Mouse (Mus musculus): Measurements from ENCODE around the gene Tnfrsf13c. TPM values are rescaled to one million over a fixed set of nuclear protein-coding genes. Genes with fewer than 3 reads are reported as not detected.

Tnfrsf13c gene
- polyA plus RNA-seq, 1 experiment from 2014 or later: 2.3 TPM

DNA sequence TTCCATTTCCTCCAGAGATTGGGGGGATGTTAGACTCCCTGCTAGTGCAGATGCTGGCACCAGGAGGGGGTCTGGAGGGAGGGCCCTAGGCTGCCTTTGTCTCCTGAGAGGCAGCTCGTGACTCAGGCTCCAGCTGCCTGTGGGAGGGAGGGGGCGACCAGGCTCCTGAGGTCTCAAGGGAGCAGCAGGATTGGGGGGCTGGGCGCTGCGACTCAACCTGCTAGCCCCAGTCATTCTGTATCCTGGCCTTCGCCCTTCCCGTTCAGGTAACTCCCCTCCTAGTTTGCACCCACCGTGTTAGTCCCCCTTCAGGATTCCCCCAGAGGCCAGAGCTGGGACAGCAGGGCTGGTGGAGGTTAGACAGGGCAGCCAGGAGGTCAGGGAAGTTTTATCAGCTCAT lies 7.1 kb downstream of the Tnfrsf13c start:
- Histone ChIP-seq H3K36me3 (replicated peaks; ENCODE audit: insufficient read depth, low read length) (no peaks in the 10 kb centered on the region), H3K4me1 (ENCODE audit: insufficient read depth) (peaks cover 4% of the 10 kb centered on the region), H3K9ac (replicated peaks) (no peak overlapping the region), H3K27ac (ENCODE audit: low read depth) (no peak overlapping the region), H3K4me3 (ENCODE audit: low read depth, low read length) (no peak overlapping the region), H3K9me3 (ENCODE audit: low read length) (no peaks in the 10 kb centered on the region), H3K27me3 (ENCODE audit: insufficient read depth, low read length) (peaks cover 46% of the 10 kb centered on the region), H3K4me2 (ENCODE audit: low read depth, low read length) (no peak overlapping the region)
- ATAC-seq: no peak
- WGBS (ENCODE audit: insufficient replicate concordance): 26% methylated on average over 7 of the region's 7 CpGs
- no peak for DNase-seq
- TF ChIP-seq CTCF (IDR thresholded peaks at IDR 0.05; ENCODE audit: low read depth) (peak; percentile 19; the same call in 1 of the 2 replicates), EP300 (IDR thresholded peaks at IDR 0.05; ENCODE audit: low read depth) (no peak)

DNA sequence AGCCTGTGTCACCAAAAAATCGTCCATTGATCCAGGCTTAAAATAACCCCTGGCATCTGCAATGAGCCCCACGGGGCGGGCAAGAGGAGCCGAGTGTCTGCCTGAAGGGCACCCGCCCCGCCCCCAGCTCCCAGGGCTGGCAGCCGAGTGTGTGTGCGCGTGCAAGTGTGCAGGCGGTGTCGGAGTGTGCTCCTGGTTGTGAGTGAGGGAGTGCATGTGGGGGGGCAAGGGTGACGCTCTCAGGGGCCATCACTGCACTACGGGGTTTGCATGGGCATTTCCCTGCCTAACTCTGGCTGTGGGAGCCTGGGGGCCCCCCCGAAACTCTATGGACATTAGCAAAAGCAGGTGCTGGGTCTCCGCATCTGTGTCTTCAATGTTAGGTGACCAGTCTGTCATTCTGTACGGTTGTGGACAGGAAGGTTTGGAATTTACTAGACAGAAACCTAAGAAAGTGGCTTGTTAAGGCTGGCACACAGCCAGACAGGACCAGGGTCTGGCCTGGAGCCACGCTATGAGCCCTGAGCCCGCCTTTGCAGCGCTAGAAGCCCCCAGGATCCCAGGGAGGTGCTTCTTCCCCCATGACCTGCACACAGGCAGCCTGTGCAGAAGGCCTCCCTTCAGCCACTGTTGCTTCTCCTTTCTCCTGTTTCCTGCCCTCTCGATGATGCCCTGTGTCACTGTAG lies 7.9 kb downstream of the Tnfrsf13c start:
- no peak overlapping the region for H3K27ac ChIP-seq (ENCODE audit: low read depth)
- no peak overlapping the region for H3K4me2 ChIP-seq (ENCODE audit: low read depth, low read length)
- no peak overlapping the region for H3K9ac ChIP-seq (replicated peaks)
- peaks cover 7% of the 10 kb centered on the region for H3K4me1 ChIP-seq (ENCODE audit: insufficient read depth)
- H3K27me3 ChIP-seq (ENCODE audit: insufficient read depth, low read length): peaks cover 54% of the 10 kb centered on the region
- ATAC-seq: no peak
- no peaks in the 10 kb centered on the region for H3K9me3 ChIP-seq (ENCODE audit: low read length)
- DNase-seq: no peak
- H3K4me3 ChIP-seq (ENCODE audit: low read depth, low read length): no peak overlapping the region
- WGBS (ENCODE audit: insufficient replicate concordance): 66% methylated on average over 20 of the region's 20 CpGs
- no peaks in the 10 kb centered on the region for H3K36me3 ChIP-seq (replicated peaks; ENCODE audit: insufficient read depth, low read length)
- TF ChIP-seq CTCF (IDR thresholded peaks at IDR 0.05; ENCODE audit: low read depth) (no peak), EP300 (IDR thresholded peaks at IDR 0.05; ENCODE audit: low read depth) (no peak)

DNA sequence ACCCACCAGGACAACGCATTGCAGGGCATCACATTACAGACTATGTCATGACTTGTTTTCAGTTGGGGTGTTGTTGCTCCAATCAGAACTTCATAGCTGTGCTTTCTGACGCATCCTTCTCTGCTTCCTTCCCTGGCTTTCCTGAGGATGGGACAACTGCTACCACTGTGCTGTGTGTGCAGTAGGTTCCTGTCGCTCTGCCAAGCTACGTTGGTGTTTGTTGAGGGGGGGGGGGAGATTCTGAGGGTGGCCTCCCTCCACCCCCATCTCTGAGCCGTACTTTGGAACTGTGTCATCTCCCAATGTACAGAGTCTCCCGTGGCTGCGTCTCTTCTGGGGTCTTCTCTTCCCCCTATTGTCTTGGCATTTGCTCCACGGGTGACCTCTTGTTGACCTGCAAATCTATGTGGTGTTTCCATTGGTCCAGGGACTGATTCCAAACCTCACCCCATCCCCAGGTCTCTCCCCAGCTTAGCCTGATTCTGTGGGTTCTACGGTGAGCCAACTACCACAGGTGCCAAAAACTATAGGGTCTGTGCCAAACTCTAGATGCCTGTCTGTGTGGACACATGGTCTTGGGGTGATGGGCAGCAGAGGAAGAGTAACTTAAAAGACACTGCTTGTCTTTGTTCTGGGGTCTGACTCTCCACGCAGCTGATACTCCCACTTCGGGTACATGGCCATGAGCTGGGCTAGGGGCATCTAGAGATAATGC lies 8.7 kb downstream of the Tnfrsf13c start:
- Histone ChIP-seq H3K27me3 (ENCODE audit: insufficient read depth, low read length) (peaks cover 62% of the 10 kb centered on the region), H3K4me3 (ENCODE audit: low read depth, low read length) (no peak overlapping the region), H3K27ac (ENCODE audit: low read depth) (no peak overlapping the region), H3K36me3 (replicated peaks; ENCODE audit: insufficient read depth, low read length) (no peaks in the 10 kb centered on the region), H3K9me3 (ENCODE audit: low read length) (no peaks in the 10 kb centered on the region), H3K9ac (replicated peaks) (no peak overlapping the region), H3K4me2 (ENCODE audit: low read depth, low read length) (no peak overlapping the region), H3K4me1 (ENCODE audit: insufficient read depth) (peaks cover 7% of the 10 kb centered on the region)
- ATAC-seq: no peak
- WGBS (ENCODE audit: insufficient replicate concordance): 44% methylated on average over 11 of the region's 11 CpGs
- TF ChIP-seq EP300 (IDR thresholded peaks at IDR 0.05; ENCODE audit: low read depth) (no peak), CTCF (IDR thresholded peaks at IDR 0.05; ENCODE audit: low read depth) (no peak)
- no peak for DNase-seq

DNA sequence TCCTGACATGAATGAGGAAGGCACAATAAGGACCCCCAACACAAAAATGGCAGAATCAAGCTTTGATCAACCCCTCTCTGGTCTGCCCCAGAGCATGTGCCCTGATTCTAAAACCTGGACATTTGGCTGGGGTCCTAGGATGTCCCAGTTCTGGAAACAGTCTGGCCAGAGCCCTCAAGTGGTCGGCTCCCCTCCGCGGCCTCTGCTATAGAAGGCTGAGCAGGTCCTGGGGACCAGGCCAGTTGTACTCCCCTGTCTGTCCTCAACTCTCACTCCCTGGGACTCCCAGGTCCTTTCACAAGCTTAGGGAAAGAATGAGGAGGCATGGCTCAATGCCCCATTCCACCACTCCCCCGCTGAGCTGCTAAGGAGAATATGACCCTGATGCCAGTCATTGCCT lies 10.9 kb downstream of the Tnfrsf13c start:
- no peak for ATAC-seq
- no peak overlapping the region for H3K9ac ChIP-seq (replicated peaks)
- H3K4me2 ChIP-seq (ENCODE audit: low read depth, low read length): no peak overlapping the region
- no peak overlapping the region for H3K4me3 ChIP-seq (ENCODE audit: low read depth, low read length)
- WGBS (ENCODE audit: insufficient replicate concordance): 45% methylated on average over 4 of the region's 4 CpGs
- no peaks in the 10 kb centered on the region for H3K36me3 ChIP-seq (replicated peaks; ENCODE audit: insufficient read depth, low read length)
- H3K27ac ChIP-seq (ENCODE audit: low read depth): no peak overlapping the region
- no peaks in the 10 kb centered on the region for H3K9me3 ChIP-seq (ENCODE audit: low read length)
- peaks cover 7% of the 10 kb centered on the region for H3K4me1 ChIP-seq (ENCODE audit: insufficient read depth)
- H3K27me3 ChIP-seq (ENCODE audit: insufficient read depth, low read length): peaks cover 74% of the 10 kb centered on the region
- no peak for TF ChIP-seq CTCF (IDR thresholded peaks at IDR 0.05; ENCODE audit: low read depth)
- no peak for DNase-seq

DNA sequence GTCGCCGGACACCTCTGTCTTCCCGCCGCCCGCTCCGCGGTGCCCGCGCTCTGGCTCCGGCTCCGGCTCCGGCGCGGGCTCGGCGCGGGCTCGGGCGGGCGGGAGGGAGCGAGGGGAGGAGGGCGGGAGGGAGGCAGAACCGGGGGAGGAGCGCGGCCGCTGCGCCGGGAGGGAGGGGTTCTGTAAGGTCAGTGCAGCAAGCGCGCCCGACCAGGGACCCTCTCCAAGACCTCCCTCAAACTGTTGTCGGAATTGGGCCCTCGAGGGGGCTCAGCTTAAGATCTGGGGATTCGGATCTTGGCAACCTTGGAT lies 11.5 kb downstream of the Tnfrsf13c start, which contains the start of gene Shisa8:
Shisa8 (minus strand) TSS at position 64 of the 312 bp plus-strand sequence.
- no peaks in the 10 kb centered on the region for H3K36me3 ChIP-seq (replicated peaks; ENCODE audit: insufficient read depth, low read length)
- TF ChIP-seq CTCF (IDR thresholded peaks at IDR 0.05; ENCODE audit: low read depth): no peak
- TF ChIP-seq EP300 (IDR thresholded peaks at IDR 0.05; ENCODE audit: low read depth): no peak
- no peaks in the 10 kb centered on the region for H3K9me3 ChIP-seq (ENCODE audit: low read length)
- peaks cover 7% of the 10 kb centered on the region for H3K4me1 ChIP-seq (ENCODE audit: insufficient read depth)
- H3K9ac ChIP-seq (replicated peaks): 0 out of 2 replicates have a peak within 1 kb of the TSS, but pooled peaks have one; percentile 26
- H3K27ac ChIP-seq (ENCODE audit: low read depth): no peak within 1 kb of the TSS
- H3K4me3 ChIP-seq (ENCODE audit: low read depth, low read length): peak within 1 kb of the TSS; percentile 40
- peaks cover 74% of the 10 kb centered on the region for H3K27me3 ChIP-seq (ENCODE audit: insufficient read depth, low read length)
- DNase-seq (no peak), ATAC-seq (no peak)
- WGBS (ENCODE audit: insufficient replicate concordance): 5% methylated on average over 17 of the region's 34 CpGs
- peak within 1 kb of the TSS; percentile 68 for H3K4me2 ChIP-seq (ENCODE audit: low read depth, low read length)

DNA sequence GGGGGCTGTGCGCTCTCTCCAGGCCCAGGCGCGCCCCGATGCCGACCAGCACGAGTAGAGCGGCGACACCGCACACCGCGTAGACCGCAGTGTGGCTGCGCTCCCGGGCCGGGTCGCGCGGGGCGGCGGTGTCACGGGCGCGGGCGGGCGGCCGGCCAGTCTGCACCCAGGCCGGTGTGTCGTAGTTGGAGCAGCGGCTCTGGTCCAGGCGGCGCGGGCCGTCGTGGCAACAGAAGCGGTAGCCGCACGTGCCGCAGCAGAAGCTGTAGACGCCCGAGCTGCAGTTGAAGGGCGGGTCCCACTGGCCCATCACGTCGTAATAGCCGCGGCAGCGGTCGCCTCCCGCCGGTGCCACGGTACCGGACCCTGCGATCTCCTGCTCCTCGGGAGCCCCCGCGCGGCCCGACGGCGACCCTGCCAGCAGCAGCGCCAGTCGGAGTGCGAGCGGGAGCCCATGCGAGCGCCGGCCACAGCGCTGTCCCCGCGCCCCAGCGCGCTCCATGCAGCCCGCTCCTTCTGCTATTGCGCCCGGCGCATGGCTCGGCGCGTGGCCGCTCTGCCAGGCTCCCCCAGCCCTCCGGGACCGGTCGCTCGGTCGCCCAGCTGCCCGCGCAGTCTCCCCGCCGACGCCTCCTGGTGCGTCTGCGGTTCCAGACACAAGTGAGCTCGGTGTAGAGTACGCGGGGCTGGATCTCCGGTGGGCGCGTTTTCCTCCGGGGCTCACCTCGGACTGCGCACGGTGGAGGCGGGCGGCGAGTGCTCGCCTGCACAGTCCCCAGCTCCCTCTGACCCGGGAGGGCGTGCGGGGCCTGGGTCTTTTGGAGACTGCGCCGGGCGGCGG lies 12.0 kb downstream of the Tnfrsf13c start:
- Histone ChIP-seq H3K4me3 (ENCODE audit: low read depth, low read length) (peak overlapping the region; percentile 40), H3K36me3 (replicated peaks; ENCODE audit: insufficient read depth, low read length) (no peaks in the 10 kb centered on the region), H3K27me3 (ENCODE audit: insufficient read depth, low read length) (peaks cover 73% of the 10 kb centered on the region), H3K27ac (ENCODE audit: low read depth) (no peak overlapping the region), H3K9ac (replicated peaks) (0 out of 2 replicates have a peak overlapping the region, but pooled peaks have one; percentile 26), H3K4me2 (ENCODE audit: low read depth, low read length) (peak overlapping the region; percentile 68), H3K4me1 (ENCODE audit: insufficient read depth) (peaks cover 7% of the 10 kb centered on the region), H3K9me3 (ENCODE audit: low read length) (no peaks in the 10 kb centered on the region)
- TF ChIP-seq CTCF (IDR thresholded peaks at IDR 0.05; ENCODE audit: low read depth): no peak
- TF ChIP-seq EP300 (IDR thresholded peaks at IDR 0.05; ENCODE audit: low read depth): no peak
- ATAC-seq: peak; percentile 28; the same call in 1 of the 2 replicates
- 1% methylated on average over 78 of the region's 112 CpGs for WGBS (ENCODE audit: insufficient replicate concordance)
- DNase-seq: no peak
